Mouse (Mus musculus) intestine, embryonic 14.5 days (tissue): Measurements from ENCODE around the gene Yy1. TPM values are rescaled to one million over a fixed set of nuclear protein-coding genes. Genes with fewer than 3 reads are reported as not detected.

ENCODE experiments used
- ATAC-seq: fragments of 200-750 bp; cut with Nextera tagmentation; replicated peaks from 2 replicates; pipeline ENCODE4 v1.8.0; 2017; ENCODE audit warnings: low read depth, moderate number of reproducible peaks, moderate TSS enrichment, moderate library complexity; ENCODE audit not compliant: low FRiP score, low TSS enrichment
- DNase-seq: peaks from one replicate; pipeline ENCODE4 v3.0.0-alpha.2; 2018; ENCODE audit warnings: low spot score
- H3K27ac ChIP-seq: fragments of 300-500 bp; sonication (generic); 2 replicates; pipeline ENCODE4 v1.5.1; 2014; ENCODE audit warnings: low read depth, mild to moderate bottlenecking, control low read depth
- H3K27me3 ChIP-seq: fragments of 300-500 bp; sonication (generic); replicated peaks from 2 replicates; pipeline ENCODE4 v1.6.1; 2014; ENCODE audit warnings: low read length, control low read depth; ENCODE audit not compliant: control insufficient read depth, insufficient read depth
- H3K36me3 ChIP-seq: fragments of 300-500 bp; sonication (generic); 2 replicates; pipeline ENCODE4 v1.6.1; 2014; ENCODE audit warnings: low read length, control low read depth; ENCODE audit not compliant: control insufficient read depth, insufficient read depth
- H3K4me1 ChIP-seq: fragments of 300-500 bp; sonication (generic); replicated peaks from 2 replicates; pipeline ENCODE4 v1.6.1; 2014; ENCODE audit warnings: low read length, control low read depth, mixed read lengths; ENCODE audit not compliant: control insufficient read depth, insufficient read depth
- H3K4me2 ChIP-seq: fragments of 300-500 bp; sonication (generic); 2 replicates; pipeline ENCODE4 v1.6.1; 2014; ENCODE audit warnings: low read length
- H3K4me3 ChIP-seq: fragments of 300-500 bp; sonication (generic); 2 replicates; pipeline ENCODE4 v1.5.1; 2014; ENCODE audit warnings: low read depth, low read length, control low read depth, mixed read lengths
- H3K9ac ChIP-seq: fragments of 300-500 bp; sonication (generic); 2 replicates; pipeline ENCODE4 v1.6.1; 2014; ENCODE audit warnings: mild to moderate bottlenecking, low read length
- H3K9me3 ChIP-seq: fragments of 300-500 bp; sonication (generic); 2 replicates; pipeline ENCODE4 v1.6.1; 2016; ENCODE audit warnings: low read length, control low read depth; ENCODE audit not compliant: control insufficient read depth
- WGBS: fragments of 180-500 bp; shearing (Covaris S2); extraction: QIAGEN DNeasy Blood & Tissue Kit; methylation state at CpG from one replicate; pipeline ENCODE4 v1.1.7; 2014; 5-methylcytosine and 5-hydroxymethylcytosine counted together
- polyA plus RNA-seq: library from polyadenylated mRNA; unstranded; fragments of >200 nt; fragmentation: Nextera tagmentation; extraction: Ambion mirVana; gene quantifications from 2 replicates; pipeline ENCODE4 v1.2.1, GENCODE M21; 2014

Yy1 gene
- 18.4 and 20.5 TPM in 2 replicates for polyA plus RNA-seq

DNA sequence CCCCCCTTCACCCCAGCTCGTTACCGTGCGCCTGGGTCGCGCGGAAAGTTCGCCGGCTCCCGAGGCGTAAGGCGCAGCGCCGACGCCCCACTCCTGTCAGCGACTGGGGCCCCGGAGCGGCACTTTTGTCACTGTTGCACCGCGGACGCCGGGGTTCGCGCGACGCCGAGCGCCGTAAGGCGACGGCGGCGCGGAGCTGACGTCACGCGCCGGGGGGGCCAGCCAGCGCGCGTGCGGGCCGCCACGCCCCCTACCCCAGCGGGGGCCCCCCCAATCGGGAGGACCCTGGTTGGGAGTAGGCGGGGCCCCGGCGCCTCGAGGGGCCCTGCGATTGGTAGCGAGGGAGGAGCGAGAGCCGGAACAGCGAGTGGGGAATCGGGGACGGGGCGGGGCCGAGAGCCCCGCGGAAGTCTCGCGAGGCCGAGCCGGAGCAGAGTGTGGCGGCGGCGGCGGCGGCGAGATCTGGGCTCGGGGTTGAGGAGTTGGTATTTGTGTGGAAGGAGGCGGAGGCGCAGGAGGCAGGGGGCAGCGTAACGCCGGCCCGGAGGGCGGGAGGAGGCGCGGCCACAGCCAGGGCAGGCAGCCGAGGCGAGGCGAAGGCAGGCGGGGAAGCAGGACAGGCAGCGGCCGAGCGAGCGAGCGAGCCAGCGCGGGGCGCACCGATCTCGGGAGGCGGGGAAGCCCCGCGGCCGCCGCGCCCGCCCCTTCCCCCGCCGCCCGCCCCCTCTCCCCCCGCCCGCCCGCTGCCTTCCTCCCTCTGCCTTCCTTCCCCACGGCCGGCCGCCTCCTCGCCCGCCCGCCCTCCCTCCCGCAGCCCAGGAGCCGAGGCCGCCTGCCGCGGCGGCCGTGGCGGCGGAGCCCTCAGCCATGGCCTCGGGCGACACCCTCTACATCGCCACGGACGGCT is at the start of gene Yy1:
Gene Yy1 (plus strand): TSS at position 428 of the 907 bp plus-strand sequence.
- Histone ChIP-seq H3K4me3 (peak within 1 kb of the TSS; percentile 99), H3K9ac (peak within 1 kb of the TSS; percentile 92), H3K4me2 (peak within 1 kb of the TSS; percentile 81), H3K4me1 (peaks cover 18% of the 10 kb centered on the region), H3K9me3 (no peaks in the 10 kb centered on the region), H3K27me3 (no peaks in the 10 kb centered on the region), H3K36me3 (no peaks in the 10 kb centered on the region), H3K27ac (peak within 1 kb of the TSS; percentile 98)
- WGBS = 1% methylated on average over 76 of the region's 127 CpGs
- DNase-seq (peak; percentile 98), ATAC-seq (peak; percentile 93)

- no peaks in the 10 kb centered on the region for H3K27me3 ChIP-seq
- H3K9me3 ChIP-seq = no peaks in the 10 kb centered on the region
- H3K27ac ChIP-seq = no peak overlapping the region
- H3K4me1 ChIP-seq = no peaks in the 10 kb centered on the region
- peak; percentile 12 for DNase-seq
- H3K36me3 ChIP-seq = no peaks in the 10 kb centered on the region
- H3K9ac ChIP-seq = no peak overlapping the region
- H3K4me2 ChIP-seq = no peak overlapping the region
- no peak overlapping the region for H3K4me3 ChIP-seq
- no peak for ATAC-seq
Observed at GRCm38 (mm10) chr12:108745990-108746389, 46.8 kb upstream of the Yy1 start.

GRCm38 (mm10) chr12:108749019-108749418 is 43.8 kb upstream of the Yy1 start:
- no peaks in the 10 kb centered on the region for H3K36me3 ChIP-seq
- no peaks in the 10 kb centered on the region for H3K27me3 ChIP-seq
- no peak for ATAC-seq
- no peak overlapping the region for H3K27ac ChIP-seq
- DNase-seq = peak; percentile 41
- no peak overlapping the region for H3K4me2 ChIP-seq
- WGBS = 77% methylated on average over 6 of the region's 6 CpGs
- no peaks in the 10 kb centered on the region for H3K9me3 ChIP-seq
- no peak overlapping the region for H3K4me3 ChIP-seq
- H3K4me1 ChIP-seq = no peaks in the 10 kb centered on the region
- no peak overlapping the region for H3K9ac ChIP-seq

GRCm38 (mm10) chr12:108749454-108749853 is 43.3 kb upstream of the Yy1 start:
- DNase-seq (peak; percentile 37), ATAC-seq (no peak)
- WGBS = 79% methylated on average over 9 of the region's 9 CpGs
- Histone ChIP-seq H3K27me3 (no peaks in the 10 kb centered on the region), H3K27ac (no peak overlapping the region), H3K9me3 (no peaks in the 10 kb centered on the region), H3K9ac (no peak overlapping the region), H3K4me1 (no peaks in the 10 kb centered on the region), H3K4me2 (no peak overlapping the region), H3K4me3 (no peak overlapping the region), H3K36me3 (no peaks in the 10 kb centered on the region)

GRCm38 (mm10) chr12:108750226-108750625 is 42.5 kb upstream of the Yy1 start:
- Histone ChIP-seq H3K4me3 (no peak overlapping the region), H3K27ac (no peak overlapping the region), H3K27me3 (no peaks in the 10 kb centered on the region), H3K4me2 (no peak overlapping the region), H3K36me3 (no peaks in the 10 kb centered on the region), H3K4me1 (no peaks in the 10 kb centered on the region), H3K9ac (no peak overlapping the region), H3K9me3 (no peaks in the 10 kb centered on the region)
- 84% methylated on average over 3 of the region's 3 CpGs for WGBS
- ATAC-seq = no peak
- no peak for DNase-seq

- ATAC-seq (no peak), DNase-seq (no peak)
- WGBS = 60% methylated on average over 9 of the region's 9 CpGs
- no peak overlapping the region for H3K4me2 ChIP-seq
- H3K36me3 ChIP-seq = no peaks in the 10 kb centered on the region
- H3K9ac ChIP-seq = no peak overlapping the region
- H3K27me3 ChIP-seq = no peaks in the 10 kb centered on the region
- H3K4me3 ChIP-seq = no peak overlapping the region
- no peaks in the 10 kb centered on the region for H3K4me1 ChIP-seq
- no peak overlapping the region for H3K27ac ChIP-seq
- H3K9me3 ChIP-seq = no peaks in the 10 kb centered on the region
Observed at GRCm38 (mm10) chr12:108751790-108752189, 41.0 kb upstream of the Yy1 start.

DNA sequence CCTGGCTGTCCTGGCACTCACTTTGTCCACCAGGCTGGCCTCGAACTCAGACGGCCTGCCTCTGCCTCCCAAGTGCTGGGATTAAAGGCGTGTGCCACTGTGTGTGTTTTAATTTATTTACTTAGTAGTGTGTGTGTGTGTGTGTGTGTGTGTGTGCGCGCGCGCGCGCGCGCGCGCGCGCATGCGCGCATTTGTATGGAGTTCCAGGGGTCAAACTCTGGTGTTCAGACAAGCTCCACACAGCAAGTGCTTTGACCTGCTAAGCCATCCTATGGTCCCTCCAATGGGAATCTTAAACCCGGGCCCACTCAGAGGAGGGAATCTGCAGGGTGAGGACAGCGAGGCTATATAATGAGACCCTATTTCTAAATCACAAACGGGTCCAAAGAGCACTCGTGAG is 37.6 kb upstream of the Yy1 start:
- Histone ChIP-seq H3K4me2 (no peak overlapping the region), H3K36me3 (no peaks in the 10 kb centered on the region), H3K4me3 (no peak overlapping the region), H3K27me3 (no peaks in the 10 kb centered on the region), H3K27ac (no peak overlapping the region), H3K9ac (no peak overlapping the region), H3K4me1 (0 out of 2 replicates have a peak, but pooled peaks cover 2% of the 10 kb centered on the region), H3K9me3 (no peaks in the 10 kb centered on the region)
- no peak for DNase-seq
- WGBS = 84% methylated on average over 21 of the region's 21 CpGs
- no peak for ATAC-seq

DNA sequence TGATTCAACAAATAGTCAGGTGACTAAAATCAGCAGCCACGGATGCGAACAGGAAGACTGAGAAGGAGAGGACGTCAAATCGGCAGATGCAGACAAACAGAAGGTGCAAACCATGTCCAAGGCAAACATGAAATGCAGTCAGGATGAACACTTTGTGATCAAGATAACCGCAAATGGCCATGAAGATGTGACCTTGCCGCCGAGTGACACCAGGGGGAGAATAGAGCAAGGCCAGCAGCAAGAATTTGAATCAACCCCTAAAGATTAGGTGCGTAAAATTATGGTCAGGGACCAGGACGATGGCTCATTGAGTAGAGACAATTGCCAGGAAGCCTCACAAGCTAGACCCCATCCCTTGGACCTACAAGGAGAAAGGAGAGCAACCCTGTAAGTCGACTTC is 36.2 kb upstream of the Yy1 start:
- no peak for ATAC-seq
- 86% methylated on average over 10 of the region's 10 CpGs for WGBS
- no peak overlapping the region for H3K4me3 ChIP-seq

More for the DNA sequence above, 36.2 kb upstream of the Yy1 start:
- Histone ChIP-seq H3K27me3 (no peaks in the 10 kb centered on the region), H3K4me2 (no peak overlapping the region), H3K9ac (no peak overlapping the region), H3K27ac (no peak overlapping the region), H3K4me1 (0 out of 2 replicates have a peak, but pooled peaks cover 2% of the 10 kb centered on the region), H3K9me3 (no peaks in the 10 kb centered on the region), H3K36me3 (no peaks in the 10 kb centered on the region)
- no peak for DNase-seq
